Mouse (Mus musculus): ENCODE data around the gene Dnajc27. TPM values are rescaled to one million over a fixed set of nuclear protein-coding genes. Genes with fewer than 3 reads are reported as not detected.

Gene Dnajc27
- polyA plus RNA-seq, 2 experiments, result 1.2 to 1.8 TPM

GRCm38 (mm10) chr12:4039046-4039445 is 43.3 kb upstream of the Dnajc27 start:
- Histone ChIP-seq H3K36me3 (replicated peaks; ENCODE audit: control insufficient read depth, insufficient read depth, low read depth) (no peaks in the 10 kb centered on the region), H3K27ac (no peak overlapping the region), H3K9ac (replicated peaks) (no peak overlapping the region), H3K4me3 (ENCODE audit: insufficient read depth in 1 of 2, low read depth in 2 of 2, low read length in 2 of 2) (peak overlapping the region; percentile 46 to 47), H3K4me1 (replicated peaks; ENCODE audit: control insufficient read depth in 2 of 2, insufficient read depth in 2 of 2, low read length in 1 of 2) (no peaks in the 10 kb centered on the region), H3K27me3 (ENCODE audit: control insufficient read depth, insufficient read depth, low read length) (peaks cover 31% of the 10 kb centered on the region), H3K9me3 (ENCODE audit: control insufficient read depth, low read length) (no peaks in the 10 kb centered on the region), H3K4me2 (ENCODE audit: low read depth) (peak overlapping the region; percentile 60)
- no peak for TF ChIP-seq EP300 (IDR thresholded peaks at IDR 0.05; ENCODE audit: low read depth)
- no peak for TF ChIP-seq CTCF (IDR thresholded peaks at IDR 0.05; ENCODE audit: low read depth)
- no peak for ATAC-seq (ENCODE audit: insufficient read depth)
- WGBS (ENCODE audit: insufficient replicate concordance), result 2% methylated on average over 13 of the region's 13 CpGs
- no peak for DNase-seq (ENCODE audit: low read depth in 3 of 3, low spot score in 3 of 3)

GRCm38 (mm10) chr12:4042411-4042810 is 40.0 kb upstream of the Dnajc27 start:
- no peak overlapping the region for H3K4me2 ChIP-seq (ENCODE audit: low read depth)
- no peak for TF ChIP-seq EP300 (IDR thresholded peaks at IDR 0.05; ENCODE audit: low read depth)
- TF ChIP-seq CTCF (IDR thresholded peaks at IDR 0.05; ENCODE audit: low read depth), result no peak
- H3K4me1 ChIP-seq (replicated peaks; ENCODE audit: control insufficient read depth in 2 of 2, insufficient read depth in 2 of 2, low read length in 1 of 2), result no peaks in the 10 kb centered on the region
- peaks cover 25% of the 10 kb centered on the region for H3K27me3 ChIP-seq (ENCODE audit: control insufficient read depth, insufficient read depth, low read length)
- WGBS (ENCODE audit: insufficient replicate concordance), result 54% methylated on average over 5 of the region's 5 CpGs
- H3K4me3 ChIP-seq (ENCODE audit: insufficient read depth in 1 of 2, low read depth in 2 of 2, low read length in 2 of 2), result no peak overlapping the region
- no peaks in the 10 kb centered on the region for H3K36me3 ChIP-seq (replicated peaks; ENCODE audit: control insufficient read depth, insufficient read depth, low read depth)
- H3K9ac ChIP-seq (replicated peaks), result no peak overlapping the region
- DNase-seq (ENCODE audit: low read depth in 3 of 3, low spot score in 3 of 3) (no peak), ATAC-seq (ENCODE audit: insufficient read depth) (no peak)
- no peaks in the 10 kb centered on the region for H3K9me3 ChIP-seq (ENCODE audit: control insufficient read depth, low read length)
- H3K27ac ChIP-seq, result no peak overlapping the region

- no peak for ATAC-seq (ENCODE audit: insufficient read depth)
- H3K9ac ChIP-seq (replicated peaks), result no peak overlapping the region
- DNase-seq (ENCODE audit: low read depth in 3 of 3, low spot score in 3 of 3), result no peak
These were observed 36.4 kb upstream of the Dnajc27 start for GRCm38 (mm10) chr12:4045992-4046391.

GRCm38 (mm10) chr12:4048031-4048430 is 34.4 kb upstream of the Dnajc27 start:
- TF ChIP-seq EP300 (IDR thresholded peaks at IDR 0.05; ENCODE audit: low read depth) (no peak), CTCF (IDR thresholded peaks at IDR 0.05; ENCODE audit: low read depth) (no peak)
- H3K4me3 ChIP-seq (ENCODE audit: insufficient read depth in 1 of 2, low read depth in 2 of 2, low read length in 2 of 2), result no peak overlapping the region
- H3K9ac ChIP-seq (replicated peaks), result no peak overlapping the region
- ATAC-seq (ENCODE audit: insufficient read depth) (no peak), DNase-seq (ENCODE audit: low read depth in 3 of 3, low spot score in 3 of 3) (no peak)
- no peaks in the 10 kb centered on the region for H3K4me1 ChIP-seq (replicated peaks; ENCODE audit: control insufficient read depth in 2 of 2, insufficient read depth in 2 of 2, low read length in 1 of 2)
- no peak overlapping the region for H3K4me2 ChIP-seq (ENCODE audit: low read depth)
- no peaks in the 10 kb centered on the region for H3K36me3 ChIP-seq (replicated peaks; ENCODE audit: control insufficient read depth, insufficient read depth, low read depth)
- no peak overlapping the region for H3K27ac ChIP-seq
- H3K9me3 ChIP-seq (ENCODE audit: control insufficient read depth, low read length), result no peaks in the 10 kb centered on the region
- 31% methylated on average over 6 of the region's 6 CpGs for WGBS (ENCODE audit: insufficient replicate concordance)
- H3K27me3 ChIP-seq (ENCODE audit: control insufficient read depth, insufficient read depth, low read length), result no peaks in the 10 kb centered on the region

More at GRCm38 (mm10) chr12:4045992-4046391, 36.4 kb upstream of the Dnajc27 start:
- H3K27ac ChIP-seq, result no peak overlapping the region
- H3K36me3 ChIP-seq (replicated peaks; ENCODE audit: control insufficient read depth, insufficient read depth, low read depth), result no peaks in the 10 kb centered on the region
- H3K4me1 ChIP-seq (replicated peaks; ENCODE audit: control insufficient read depth in 2 of 2, insufficient read depth in 2 of 2, low read length in 1 of 2), result no peaks in the 10 kb centered on the region
- H3K9me3 ChIP-seq (ENCODE audit: control insufficient read depth, low read length), result no peaks in the 10 kb centered on the region
- H3K4me2 ChIP-seq (ENCODE audit: low read depth), result no peak overlapping the region
- TF ChIP-seq EP300 (IDR thresholded peaks at IDR 0.05; ENCODE audit: low read depth) (no peak), CTCF (IDR thresholded peaks at IDR 0.05; ENCODE audit: low read depth) (no peak)
- no peaks in the 10 kb centered on the region for H3K27me3 ChIP-seq (ENCODE audit: control insufficient read depth, insufficient read depth, low read length)
- H3K4me3 ChIP-seq (ENCODE audit: insufficient read depth in 1 of 2, low read depth in 2 of 2, low read length in 2 of 2), result no peak overlapping the region
- 17% methylated on average over 1 of the region's 1 CpGs for WGBS (ENCODE audit: insufficient replicate concordance)

- no peak for TF ChIP-seq EP300 (IDR thresholded peaks at IDR 0.05; ENCODE audit: low read depth)
- no peak for TF ChIP-seq CTCF (IDR thresholded peaks at IDR 0.05; ENCODE audit: low read depth)
- ATAC-seq (ENCODE audit: insufficient read depth) (no peak), DNase-seq (ENCODE audit: low read depth in 3 of 3, low spot score in 3 of 3) (no peak)
- Histone ChIP-seq H3K27me3 (ENCODE audit: control insufficient read depth, insufficient read depth, low read length) (no peaks in the 10 kb centered on the region), H3K4me1 (replicated peaks; ENCODE audit: control insufficient read depth in 2 of 2, insufficient read depth in 2 of 2, low read length in 1 of 2) (no peaks in the 10 kb centered on the region), H3K4me2 (ENCODE audit: low read depth) (no peak overlapping the region), H3K4me3 (ENCODE audit: insufficient read depth in 1 of 2, low read depth in 2 of 2, low read length in 2 of 2) (no peak overlapping the region), H3K27ac (no peak overlapping the region), H3K36me3 (replicated peaks; ENCODE audit: control insufficient read depth, insufficient read depth, low read depth) (no peaks in the 10 kb centered on the region), H3K9me3 (ENCODE audit: control insufficient read depth, low read length) (no peaks in the 10 kb centered on the region), H3K9ac (replicated peaks) (no peak overlapping the region)
- WGBS (ENCODE audit: insufficient replicate concordance), result 41% methylated on average over 9 of the region's 9 CpGs
These were observed 31.4 kb upstream of the Dnajc27 start for GRCm38 (mm10) chr12:4050861-4051425.

Data from liver, embryonic 14.5 days (tissue).